In the genomic region with DNA sequence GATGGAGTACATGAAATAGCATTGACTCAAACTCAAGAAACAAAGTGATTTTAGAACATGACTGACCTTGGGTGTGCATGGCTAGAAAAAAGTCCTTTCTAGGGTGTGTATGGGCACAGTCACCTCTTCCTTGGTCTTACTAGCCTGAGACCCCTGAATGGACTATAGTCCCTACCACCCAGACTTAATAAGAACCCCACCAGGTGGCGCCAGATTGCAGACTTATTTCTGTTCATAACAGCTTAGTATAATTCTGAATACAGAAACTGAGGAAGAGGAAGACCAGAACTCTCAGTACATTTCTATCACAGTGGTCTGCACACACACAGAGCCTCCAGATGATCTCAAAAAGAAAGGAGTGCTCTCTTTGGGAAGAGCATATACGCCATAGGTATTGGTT, we compare ENCODE assay signal across 8 mouse cellular contexts.
DNase-seq lines count a peak whose midpoint lies in the region; ATAC-seq and TF ChIP-seq lines count a peak whose summit lies in the region.

No protein-coding gene starts in this region.

- TF ChIP-seq CTCF in lung, postnatal 0 days (IDR thresholded peaks at IDR 0.05): peak; percentile 63

- peaks cover 13% of the 10 kb centered on the region for H3K36me3 ChIP-seq in forebrain, embryonic 10.5 days (replicated peaks)
- peaks cover 89% of the 10 kb centered on the region for H3K36me3 ChIP-seq in forebrain, embryonic 13.5 days (ENCODE audit: poor library complexity, severe bottlenecking)
- peaks cover 20% of the 10 kb centered on the region; the same call in 1 of the 2 replicates for H3K36me3 ChIP-seq in lung, postnatal 0 days (ENCODE audit: insufficient read depth, low read length)

- TF ChIP-seq EP300 in lung, postnatal 0 days (IDR thresholded peaks at IDR 0.05): no peak

- ATAC-seq in forebrain, embryonic 13.5 days: no peak
- ATAC-seq in erythroblast, adult 5-6 weeks (replicated peaks; ENCODE audit: low FRiP score, poor library complexity, severe bottlenecking): 0 out of 2 replicates have a peak, but pooled peaks have one; percentile 44
- ATAC-seq in lung, postnatal 0 days: no peak

- no peak overlapping the region for H3K4me3 ChIP-seq in forebrain, embryonic 10.5 days
- H3K4me3 ChIP-seq in forebrain, embryonic 13.5 days: no peak overlapping the region
- H3K4me3 ChIP-seq in lung, postnatal 0 days (ENCODE audit: low read depth, low read length): no peak overlapping the region

- 49% methylated on average over 2 of the region's 2 CpGs for WGBS in forebrain, embryonic 10.5 days
- 48% methylated on average over 2 of the region's 2 CpGs for WGBS in forebrain, embryonic 13.5 days
- 47% methylated on average over 2 of the region's 2 CpGs for WGBS in lung, postnatal 0 days

- H3K9me3 ChIP-seq in forebrain, embryonic 10.5 days: no peaks in the 10 kb centered on the region
- no peaks in the 10 kb centered on the region for H3K9me3 ChIP-seq in forebrain, embryonic 13.5 days (replicated peaks)
- no peaks in the 10 kb centered on the region for H3K9me3 ChIP-seq in lung, postnatal 0 days (ENCODE audit: low read length)

- peak; percentile 37 for DNase-seq in forebrain, embryonic 10.5 days (ENCODE audit: extremely low spot score, low spot score)
- peak; percentile 27 for DNase-seq in urinary bladder, postnatal 25 days (ENCODE audit: low spot score)
- DNase-seq in urinary bladder, postnatal 10 days (ENCODE audit: low spot score): no peak
- DNase-seq in kidney, postnatal 14 days: peak; percentile 57
- DNase-seq in lung, postnatal 0 days (ENCODE audit: low spot score): peak; percentile 46
- DNase-seq in thymus, postnatal 25 days: peak; percentile 30

- no peak overlapping the region for H3K4me2 ChIP-seq in forebrain, embryonic 13.5 days
- no peak overlapping the region for H3K4me2 ChIP-seq in lung, postnatal 0 days (replicated peaks; ENCODE audit: low read depth, low read length)

- no peaks in the 10 kb centered on the region for H3K27me3 ChIP-seq in forebrain, embryonic 10.5 days (ENCODE audit: poor library complexity, severe bottlenecking)
- H3K27me3 ChIP-seq in forebrain, embryonic 13.5 days: no peaks in the 10 kb centered on the region
- H3K27me3 ChIP-seq in lung, postnatal 0 days (replicated peaks; ENCODE audit: insufficient read depth, low read length): no peaks in the 10 kb centered on the region

- H3K4me1 ChIP-seq in forebrain, embryonic 10.5 days: no peaks in the 10 kb centered on the region
- H3K4me1 ChIP-seq in forebrain, embryonic 13.5 days: peaks cover 8% of the 10 kb centered on the region
- H3K4me1 ChIP-seq in lung, postnatal 0 days (ENCODE audit: insufficient read depth, low read depth, low read length): no peaks in the 10 kb centered on the region

- H3K27ac ChIP-seq in forebrain, embryonic 10.5 days: no peak overlapping the region
- H3K27ac ChIP-seq in forebrain, embryonic 13.5 days: no peak overlapping the region
- H3K27ac ChIP-seq in lung, postnatal 0 days (ENCODE audit: low read length): no peak overlapping the region

- H3K9ac ChIP-seq in forebrain, embryonic 13.5 days: no peak overlapping the region
- no peak overlapping the region for H3K9ac ChIP-seq in lung, postnatal 0 days (replicated peaks; ENCODE audit: low read depth)
